Comparison of ENCODE assay signal across 7 mouse cellular contexts in the genomic region with DNA sequence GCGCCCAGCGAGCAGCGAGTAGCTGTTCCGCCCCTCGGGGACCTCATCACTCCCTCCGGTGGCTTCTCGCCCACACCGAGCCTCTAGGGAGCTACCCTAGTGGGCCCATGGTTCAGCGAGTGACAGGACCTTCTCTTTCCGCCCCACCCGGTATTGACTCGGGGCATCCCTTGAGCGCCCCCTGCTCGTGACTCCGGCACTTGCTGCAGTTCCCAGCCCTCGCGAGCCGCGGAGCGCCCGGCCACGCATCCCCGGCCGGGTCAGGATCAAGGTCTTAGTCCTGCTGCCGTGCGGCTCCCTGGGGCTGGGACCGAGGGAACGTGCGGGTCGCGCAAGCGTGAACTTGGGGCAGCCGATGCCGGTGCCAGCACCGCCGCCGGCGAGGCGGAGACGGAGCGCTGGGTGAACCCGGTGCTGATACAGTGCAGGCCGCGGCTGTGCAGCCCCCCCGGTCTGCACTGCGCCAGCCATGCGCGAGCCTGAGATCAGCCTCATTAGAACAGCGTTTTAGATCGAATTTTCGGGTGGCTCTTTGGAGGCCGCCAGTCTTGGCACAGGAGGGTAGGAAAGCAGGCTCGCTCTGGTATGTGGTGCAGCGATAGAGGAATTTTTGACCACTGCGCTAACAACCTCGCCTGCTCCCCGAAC. TPM values are rescaled to one million over a fixed set of nuclear protein-coding genes. Genes with fewer than 3 reads are reported as not detected.
DNase-seq lines count a peak whose midpoint lies in the region; ATAC-seq lines count a peak whose summit lies in the region.

No protein-coding gene starts in this region.

- H3K27ac ChIP-seq in embryonic facial prominence, embryonic 11.5 days (replicated peaks; ENCODE audit: low read depth, low read length), result no peak overlapping the region
- peak overlapping the region; percentile 80 for H3K27ac ChIP-seq in limb, embryonic 10.5 days
- H3K27ac ChIP-seq in midbrain, embryonic 12.5 days (replicated peaks), result no peak overlapping the region

- peak overlapping the region; percentile 55 for H3K4me3 ChIP-seq in embryonic facial prominence, embryonic 11.5 days (ENCODE audit: low read depth, low read length)
- peak overlapping the region; percentile 69 for H3K4me3 ChIP-seq in limb, embryonic 10.5 days
- H3K4me3 ChIP-seq in midbrain, embryonic 12.5 days, result peak overlapping the region; percentile 60

- peak; percentile 90 for DNase-seq in adrenal gland, postnatal 25 days
- DNase-seq in embryonic facial prominence, embryonic 11.5 days (ENCODE audit: low spot score), result peak; percentile 85
- DNase-seq in heart, adult 11 months, result peak; percentile 99
- DNase-seq in kidney, adult 18-20 months, result peak; percentile 91
- peak; percentile 88 for DNase-seq in limb, embryonic 10.5 days (ENCODE audit: low spot score)
- DNase-seq in skeletal muscle tissue, adult 2 months (ENCODE audit: low read depth, low spot score), result peak; percentile 56

- H3K4me2 ChIP-seq in embryonic facial prominence, embryonic 11.5 days (ENCODE audit: low read depth, low read length), result peak overlapping the region; percentile 94
- H3K4me2 ChIP-seq in midbrain, embryonic 12.5 days (replicated peaks), result peak overlapping the region; percentile 93

- peak overlapping the region; percentile 69 for H3K9ac ChIP-seq in embryonic facial prominence, embryonic 11.5 days (replicated peaks; ENCODE audit: low read length)
- peak overlapping the region; percentile 72 for H3K9ac ChIP-seq in midbrain, embryonic 12.5 days (replicated peaks)

- peaks cover 33% of the 10 kb centered on the region for H3K27me3 ChIP-seq in embryonic facial prominence, embryonic 11.5 days (ENCODE audit: control insufficient read depth, insufficient read depth, low read length)
- peaks cover 77% of the 10 kb centered on the region for H3K27me3 ChIP-seq in limb, embryonic 10.5 days (ENCODE audit: low read depth, poor library complexity, severe bottlenecking)
- peaks cover 51% of the 10 kb centered on the region for H3K27me3 ChIP-seq in midbrain, embryonic 12.5 days

- H3K4me1 ChIP-seq in embryonic facial prominence, embryonic 11.5 days (ENCODE audit: control insufficient read depth, insufficient read depth, low read length), result no peaks in the 10 kb centered on the region
- peaks cover 24% of the 10 kb centered on the region for H3K4me1 ChIP-seq in limb, embryonic 10.5 days
- H3K4me1 ChIP-seq in midbrain, embryonic 12.5 days, result peaks cover 10% of the 10 kb centered on the region; the same call in 1 of the 2 replicates

- WGBS in embryonic facial prominence, embryonic 11.5 days, result 1% methylated on average over 57 of the region's 57 CpGs
- WGBS in limb, embryonic 10.5 days, result 2% methylated on average over 57 of the region's 57 CpGs
- 2% methylated on average over 57 of the region's 57 CpGs for WGBS in midbrain, embryonic 12.5 days

- peak; percentile 62; the same call in 1 of the 2 replicates for ATAC-seq in embryonic facial prominence, embryonic 11.5 days (replicated peaks; ENCODE audit: insufficient number of reproducible peaks, low FRiP score, low TSS enrichment, low read depth)
- ATAC-seq in midbrain, embryonic 12.5 days (ENCODE audit: low FRiP score, low read depth), result peak; percentile 76

- no peaks in the 10 kb centered on the region for H3K9me3 ChIP-seq in embryonic facial prominence, embryonic 11.5 days (replicated peaks; ENCODE audit: control insufficient read depth, low read length)
- no peaks in the 10 kb centered on the region for H3K9me3 ChIP-seq in limb, embryonic 10.5 days (replicated peaks)
- no peaks in the 10 kb centered on the region for H3K9me3 ChIP-seq in midbrain, embryonic 12.5 days

- H3K36me3 ChIP-seq in embryonic facial prominence, embryonic 11.5 days (replicated peaks; ENCODE audit: control insufficient read depth, insufficient read depth, low read depth, low read length), result no peaks in the 10 kb centered on the region
- H3K36me3 ChIP-seq in limb, embryonic 10.5 days, result no peaks in the 10 kb centered on the region
- no peaks in the 10 kb centered on the region for H3K36me3 ChIP-seq in midbrain, embryonic 12.5 days

RNA-seq across cellular contexts. Expression of a gene that starts 50.1 kb away (rescaled TPM):
- total RNA-seq in adrenal gland, postnatal 25 days (2021), result 12.6 and 19.1 TPM in 2 replicates
- 31.8 and 32.0 TPM in 2 replicates for polyA plus RNA-seq in embryonic facial prominence, embryonic 11.5 days (2014; fragmentation: Nextera tagmentation; extraction: Ambion mirVana)
- polyA plus RNA-seq in limb, embryonic 10.5 days (2016; fragmentation: Nextera tagmentation; extraction: Ambion mirVana), result 26.2 and 30.3 TPM in 2 replicates
- 14.5 and 19.5 TPM in 2 replicates for polyA plus RNA-seq in midbrain, embryonic 12.5 days (2016; fragmentation: Nextera tagmentation; extraction: Ambion mirVana)

RNA-seq across cellular contexts. Expression of a gene that starts 52.8 kb away (rescaled TPM):
- total RNA-seq in adrenal gland, postnatal 25 days (2021), result 16.3 and 19.0 TPM in 2 replicates
- polyA plus RNA-seq in embryonic facial prominence, embryonic 11.5 days (2014; fragmentation: Nextera tagmentation; extraction: Ambion mirVana), result 22.6 and 26.4 TPM in 2 replicates
- 18.2 and 19.7 TPM in 2 replicates for polyA plus RNA-seq in limb, embryonic 10.5 days (2016; fragmentation: Nextera tagmentation; extraction: Ambion mirVana)
- 26.1 and 28.2 TPM in 2 replicates for polyA plus RNA-seq in midbrain, embryonic 12.5 days (2016; fragmentation: Nextera tagmentation; extraction: Ambion mirVana)

RNA-seq across cellular contexts. Expression of a gene that starts 58.2 kb away (rescaled TPM):
- 5.6 and 5.8 TPM in 2 replicates for total RNA-seq in adrenal gland, postnatal 25 days (2021)
- polyA plus RNA-seq in embryonic facial prominence, embryonic 11.5 days (2014; fragmentation: Nextera tagmentation; extraction: Ambion mirVana), result 4.7 and 6.2 TPM in 2 replicates
- 6.9 and 8.8 TPM in 2 replicates for polyA plus RNA-seq in limb, embryonic 10.5 days (2016; fragmentation: Nextera tagmentation; extraction: Ambion mirVana)
- 7.4 and 7.5 TPM in 2 replicates for polyA plus RNA-seq in midbrain, embryonic 12.5 days (2016; fragmentation: Nextera tagmentation; extraction: Ambion mirVana)
